Mouse (Mus musculus): ENCODE results near the gene Tubgcp5. TPM values are rescaled to one million over a fixed set of nuclear protein-coding genes. Genes with fewer than 3 reads are reported as not detected.

Tubgcp5 gene
- polyA plus RNA-seq, 1 experiment from 2014 or later, result 36.7 TPM

DNA sequence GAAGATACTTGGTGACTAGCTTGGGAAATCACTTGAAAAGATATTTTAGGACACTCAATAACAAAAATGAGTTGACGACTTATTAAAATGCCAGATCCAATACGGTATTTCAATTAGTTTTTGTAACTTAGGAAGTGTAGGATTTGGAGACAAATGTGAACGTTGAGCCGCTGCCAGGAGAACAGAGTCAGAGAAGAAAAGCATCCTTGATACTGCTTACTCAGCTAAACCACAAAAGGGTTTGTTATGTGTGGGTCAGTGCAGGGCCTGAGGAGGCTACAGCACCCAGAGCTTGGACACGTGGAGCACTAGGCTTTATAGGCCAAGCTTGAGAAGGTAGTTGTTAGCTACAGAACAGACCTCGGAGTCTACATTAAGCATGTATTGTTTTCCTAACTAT, 66.0 kb downstream of the Tubgcp5 start:
- Histone ChIP-seq H3K4me2 (replicated peaks) (no peak overlapping the region), H3K36me3 (replicated peaks; ENCODE audit: control insufficient read depth, insufficient read depth) (no peaks in the 10 kb centered on the region), H3K4me1 (replicated peaks; ENCODE audit: control insufficient read depth, insufficient read depth, low read length) (no peaks in the 10 kb centered on the region), H3K4me3 (replicated peaks; ENCODE audit: low read length) (no peak overlapping the region), H3K9ac (no peak overlapping the region), H3K9me3 (ENCODE audit: control insufficient read depth, low read length) (no peaks in the 10 kb centered on the region), H3K27ac (no peak overlapping the region), H3K27me3 (ENCODE audit: control insufficient read depth, insufficient read depth, low read length) (no peaks in the 10 kb centered on the region)
- ATAC-seq (ENCODE audit: low FRiP score) (0 out of 2 replicates have a peak, but pooled peaks have one; percentile 43), DNase-seq (ENCODE audit: low spot score) (no peak)
- 82% methylated on average over 6 of the region's 6 CpGs for WGBS

DNA sequence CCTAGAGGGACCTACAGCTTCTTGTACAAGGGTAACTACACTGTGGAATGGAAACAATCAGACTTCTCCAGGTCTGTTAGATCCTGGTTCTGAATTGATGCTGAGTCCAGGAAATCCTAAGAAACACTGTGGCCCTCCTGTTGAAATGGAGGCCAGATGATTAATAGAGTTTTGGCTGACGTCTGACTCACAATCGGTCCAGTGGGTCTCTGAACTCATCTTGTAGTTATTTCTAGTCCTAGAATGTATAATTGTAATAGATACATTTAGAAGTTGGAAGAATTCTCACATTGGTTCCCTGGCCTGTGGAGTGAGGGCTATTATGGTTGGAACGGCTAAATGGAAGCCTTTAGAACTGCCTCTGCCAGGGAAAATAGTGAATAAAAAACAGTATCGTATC, 67.2 kb downstream of the Tubgcp5 start:
- Histone ChIP-seq H3K36me3 (replicated peaks; ENCODE audit: control insufficient read depth, insufficient read depth) (no peaks in the 10 kb centered on the region), H3K9ac (no peak overlapping the region), H3K27ac (no peak overlapping the region), H3K4me3 (replicated peaks; ENCODE audit: low read length) (no peak overlapping the region), H3K9me3 (ENCODE audit: control insufficient read depth, low read length) (no peaks in the 10 kb centered on the region), H3K4me2 (replicated peaks) (no peak overlapping the region), H3K4me1 (replicated peaks; ENCODE audit: control insufficient read depth, insufficient read depth, low read length) (0 out of 2 replicates have a peak, but pooled peaks cover 4% of the 10 kb centered on the region), H3K27me3 (ENCODE audit: control insufficient read depth, insufficient read depth, low read length) (no peaks in the 10 kb centered on the region)
- no peak for ATAC-seq (ENCODE audit: low FRiP score)
- no peak for DNase-seq (ENCODE audit: low spot score)
- 91% methylated on average over 4 of the region's 4 CpGs for WGBS

DNA sequence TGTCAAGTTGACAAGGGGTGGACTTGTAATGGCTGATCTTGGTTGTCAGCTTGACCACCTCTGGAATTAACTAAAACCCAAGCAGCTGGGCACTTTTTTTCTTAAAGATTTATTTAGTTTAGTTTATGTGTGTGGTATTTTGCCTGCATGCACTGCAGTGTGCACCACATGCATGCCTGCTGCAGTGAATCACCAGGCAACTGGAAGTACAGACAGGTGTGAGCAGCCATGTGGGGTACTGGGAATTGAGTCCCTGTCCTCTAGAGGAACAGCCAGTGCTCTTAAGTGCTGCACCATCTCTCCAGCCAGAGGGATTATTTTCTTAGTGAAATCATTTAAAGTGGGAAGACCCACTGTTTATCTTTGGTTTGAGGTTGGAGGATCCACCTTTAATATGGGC, 71.1 kb downstream of the Tubgcp5 start:
- no peak for ATAC-seq (ENCODE audit: low FRiP score)
- H3K4me1 ChIP-seq (replicated peaks; ENCODE audit: control insufficient read depth, insufficient read depth, low read length), result peaks cover 4% of the 10 kb centered on the region; the same call in 1 of the 2 replicates

DNA sequence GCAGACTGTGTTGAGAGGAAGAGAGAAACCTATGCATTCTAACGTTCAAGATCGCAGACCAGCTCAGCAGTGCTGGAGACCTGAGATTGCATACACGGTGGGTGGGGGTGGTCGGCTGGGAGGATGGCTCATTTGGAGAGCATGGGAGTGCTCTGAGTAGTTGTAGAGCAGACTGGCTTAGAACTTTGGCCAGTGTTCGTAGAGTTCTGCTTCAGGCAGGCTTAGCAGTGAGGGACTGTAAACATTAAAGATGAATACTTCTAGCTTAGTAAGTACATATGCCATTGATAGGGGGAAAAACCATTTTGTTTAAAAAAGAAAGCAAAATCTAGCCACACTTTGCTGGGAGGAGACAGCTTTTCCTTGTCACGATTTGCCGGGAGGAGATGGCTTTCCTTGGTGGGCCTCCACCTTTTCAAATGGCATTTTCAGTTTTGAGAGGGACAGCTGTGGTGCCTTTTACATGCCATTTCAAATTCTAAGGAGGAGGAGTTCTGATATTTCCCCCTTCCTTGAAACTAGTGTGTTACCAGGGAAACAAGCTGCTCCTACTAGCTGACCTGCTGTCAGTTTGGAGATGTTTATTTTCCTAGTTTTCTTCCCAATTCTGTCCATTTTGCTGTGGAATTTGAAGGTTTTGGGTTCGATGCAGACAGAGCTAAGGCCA, 71.9 kb downstream of the Tubgcp5 start:
- Histone ChIP-seq H3K4me2 (replicated peaks) (no peak overlapping the region), H3K9me3 (ENCODE audit: control insufficient read depth, low read length) (no peaks in the 10 kb centered on the region), H3K36me3 (replicated peaks; ENCODE audit: control insufficient read depth, insufficient read depth) (no peaks in the 10 kb centered on the region), H3K4me1 (replicated peaks; ENCODE audit: control insufficient read depth, insufficient read depth, low read length) (peaks cover 4% of the 10 kb centered on the region; the same call in 1 of the 2 replicates), H3K9ac (no peak overlapping the region), H3K27me3 (ENCODE audit: control insufficient read depth, insufficient read depth, low read length) (no peaks in the 10 kb centered on the region), H3K4me3 (replicated peaks; ENCODE audit: low read length) (no peak overlapping the region), H3K27ac (no peak overlapping the region)
- DNase-seq (ENCODE audit: low spot score) (no peak), ATAC-seq (ENCODE audit: low FRiP score) (no peak)
- WGBS, result 85% methylated on average over 8 of the region's 8 CpGs

More for the DNA sequence above, 71.1 kb downstream of the Tubgcp5 start:
- no peaks in the 10 kb centered on the region for H3K36me3 ChIP-seq (replicated peaks; ENCODE audit: control insufficient read depth, insufficient read depth)
- H3K27me3 ChIP-seq (ENCODE audit: control insufficient read depth, insufficient read depth, low read length), result no peaks in the 10 kb centered on the region
- DNase-seq (ENCODE audit: low spot score), result no peak
- H3K4me3 ChIP-seq (replicated peaks; ENCODE audit: low read length), result no peak overlapping the region
- no peak overlapping the region for H3K9ac ChIP-seq
- H3K4me2 ChIP-seq (replicated peaks), result no peak overlapping the region
- H3K9me3 ChIP-seq (ENCODE audit: control insufficient read depth, low read length), result no peaks in the 10 kb centered on the region
- H3K27ac ChIP-seq, result no peak overlapping the region

DNA sequence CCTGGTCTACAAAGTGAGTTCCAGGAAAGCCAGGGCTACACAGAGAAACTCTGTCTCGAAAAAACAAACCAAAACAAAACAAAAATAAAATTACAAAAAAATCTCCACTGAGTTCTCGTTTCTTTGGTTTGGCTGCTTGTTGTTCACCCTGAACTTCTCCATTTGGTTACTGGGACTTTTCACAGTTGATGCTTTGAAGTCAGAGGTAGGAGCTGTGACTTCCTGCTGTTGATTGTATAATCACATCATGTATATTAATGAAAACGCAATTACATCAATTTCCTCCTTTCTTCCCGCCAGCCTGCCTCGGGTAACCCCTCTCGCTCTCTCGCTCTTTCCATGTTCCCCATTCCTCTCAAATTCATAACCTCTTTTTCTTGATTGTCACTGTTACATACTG, 74.3 kb downstream of the Tubgcp5 start:
- no peak for ATAC-seq (ENCODE audit: low FRiP score)
- 76% methylated on average over 7 of the region's 7 CpGs for WGBS
- Histone ChIP-seq H3K9me3 (ENCODE audit: control insufficient read depth, low read length) (no peaks in the 10 kb centered on the region), H3K27ac (no peak overlapping the region), H3K4me1 (replicated peaks; ENCODE audit: control insufficient read depth, insufficient read depth, low read length) (peaks cover 4% of the 10 kb centered on the region; the same call in 1 of the 2 replicates), H3K36me3 (replicated peaks; ENCODE audit: control insufficient read depth, insufficient read depth) (peaks cover 10% of the 10 kb centered on the region), H3K4me3 (replicated peaks; ENCODE audit: low read length) (no peak overlapping the region), H3K4me2 (replicated peaks) (no peak overlapping the region), H3K27me3 (ENCODE audit: control insufficient read depth, insufficient read depth, low read length) (no peaks in the 10 kb centered on the region), H3K9ac (no peak overlapping the region)
- no peak for DNase-seq (ENCODE audit: low spot score)

DNA sequence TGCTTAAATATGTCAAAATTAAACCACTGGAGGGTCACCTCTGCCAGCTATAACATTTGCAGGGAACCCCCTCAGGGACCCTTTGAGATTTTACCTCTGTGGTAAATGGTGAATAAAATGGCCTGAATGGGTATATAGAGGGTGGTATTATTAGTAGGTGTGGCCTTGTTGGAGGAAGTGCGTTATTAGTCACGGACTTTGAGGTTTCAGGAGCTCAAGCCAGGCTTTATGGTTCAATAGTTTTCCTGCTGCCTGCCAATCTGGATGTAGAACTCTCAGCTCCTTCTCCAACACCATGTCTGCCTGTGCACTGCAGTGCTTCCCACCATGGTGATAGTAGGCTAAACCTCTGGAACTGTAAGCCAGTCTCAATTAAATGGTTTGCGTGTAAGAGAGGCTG, 75.3 kb downstream of the Tubgcp5 start:
- no peak for ATAC-seq (ENCODE audit: low FRiP score)
- WGBS, result 79% methylated on average over 3 of the region's 3 CpGs

DNA sequence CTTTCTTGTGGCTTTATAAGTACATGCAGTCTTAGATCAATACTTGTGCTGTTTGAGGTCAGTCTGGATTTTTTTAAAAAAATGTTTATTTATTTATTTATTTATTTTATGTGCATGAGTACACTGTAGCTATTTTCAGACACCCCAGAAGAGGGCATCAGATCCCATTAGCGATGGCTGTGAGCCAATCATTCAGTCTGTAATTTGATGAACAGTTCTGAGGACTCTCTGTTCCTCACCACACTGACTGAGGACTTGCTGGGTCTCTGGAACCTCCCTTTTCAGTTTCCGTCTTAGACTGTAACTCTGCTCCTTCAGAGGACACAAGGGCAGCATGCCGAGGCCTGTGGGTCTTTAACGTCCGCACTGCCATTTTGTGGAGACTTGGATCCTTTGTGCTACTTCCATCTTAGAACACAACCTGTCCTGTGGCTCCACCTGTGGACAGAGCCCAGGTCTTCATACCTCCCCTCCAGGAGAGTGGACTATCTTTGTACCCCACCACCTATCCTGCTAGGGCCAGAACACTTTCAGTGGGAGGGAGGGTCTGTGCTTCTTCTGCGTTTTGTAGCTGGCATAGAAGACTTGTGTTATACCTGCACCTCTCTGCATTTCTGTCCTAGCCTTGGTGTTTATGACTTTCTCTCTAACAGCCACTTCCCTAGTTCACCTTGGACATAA, 76.5 kb downstream of the Tubgcp5 start:
- H3K27me3 ChIP-seq (ENCODE audit: control insufficient read depth, insufficient read depth, low read length), result no peaks in the 10 kb centered on the region

More for the DNA sequence above, 75.3 kb downstream of the Tubgcp5 start:
- peaks cover 4% of the 10 kb centered on the region; the same call in 1 of the 2 replicates for H3K4me1 ChIP-seq (replicated peaks; ENCODE audit: control insufficient read depth, insufficient read depth, low read length)
- H3K4me2 ChIP-seq (replicated peaks), result no peak overlapping the region
- H3K27me3 ChIP-seq (ENCODE audit: control insufficient read depth, insufficient read depth, low read length), result no peaks in the 10 kb centered on the region
- no peak for DNase-seq (ENCODE audit: low spot score)
- H3K27ac ChIP-seq, result no peak overlapping the region
- peaks cover 20% of the 10 kb centered on the region for H3K36me3 ChIP-seq (replicated peaks; ENCODE audit: control insufficient read depth, insufficient read depth)
- no peak overlapping the region for H3K9ac ChIP-seq
- no peaks in the 10 kb centered on the region for H3K9me3 ChIP-seq (ENCODE audit: control insufficient read depth, low read length)
- no peak overlapping the region for H3K4me3 ChIP-seq (replicated peaks; ENCODE audit: low read length)

DNA sequence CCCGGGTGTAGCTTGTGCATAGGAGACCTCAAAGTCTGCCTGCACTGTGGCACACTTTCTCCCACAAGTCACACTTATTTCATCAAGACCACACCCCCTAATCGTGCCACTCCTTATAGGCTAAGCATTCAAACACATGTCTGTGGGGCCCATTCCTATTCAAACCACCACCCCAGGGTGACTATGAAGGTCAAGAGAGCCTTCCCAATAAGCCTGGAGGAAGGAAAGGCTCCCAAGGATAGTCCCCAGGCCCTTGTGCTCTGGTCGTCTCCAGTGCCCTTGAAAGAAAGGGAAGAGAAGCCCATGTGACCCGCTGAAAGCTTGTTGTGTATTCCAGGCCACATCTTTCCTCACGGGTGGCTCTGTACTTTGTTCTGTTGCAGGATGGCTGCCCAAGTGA, 77.5 kb downstream of the Tubgcp5 start:
- no peak for ATAC-seq (ENCODE audit: low FRiP score)
- Histone ChIP-seq H3K4me1 (replicated peaks; ENCODE audit: control insufficient read depth, insufficient read depth, low read length) (no peaks in the 10 kb centered on the region; the same call in 1 of the 2 replicates), H3K27ac (no peak overlapping the region), H3K4me2 (replicated peaks) (no peak overlapping the region), H3K9ac (no peak overlapping the region), H3K9me3 (ENCODE audit: control insufficient read depth, low read length) (no peaks in the 10 kb centered on the region), H3K27me3 (ENCODE audit: control insufficient read depth, insufficient read depth, low read length) (no peaks in the 10 kb centered on the region), H3K4me3 (replicated peaks; ENCODE audit: low read length) (no peak overlapping the region), H3K36me3 (replicated peaks; ENCODE audit: control insufficient read depth, insufficient read depth) (peaks cover 40% of the 10 kb centered on the region)
- no peak for DNase-seq (ENCODE audit: low spot score)
- WGBS, result 74% methylated on average over 5 of the region's 5 CpGs

More for the DNA sequence above, 76.5 kb downstream of the Tubgcp5 start:
- Histone ChIP-seq H3K9ac (no peak overlapping the region), H3K36me3 (replicated peaks; ENCODE audit: control insufficient read depth, insufficient read depth) (peaks cover 32% of the 10 kb centered on the region), H3K4me2 (replicated peaks) (no peak overlapping the region), H3K4me3 (replicated peaks; ENCODE audit: low read length) (no peak overlapping the region), H3K4me1 (replicated peaks; ENCODE audit: control insufficient read depth, insufficient read depth, low read length) (peaks cover 4% of the 10 kb centered on the region; the same call in 1 of the 2 replicates), H3K9me3 (ENCODE audit: control insufficient read depth, low read length) (no peaks in the 10 kb centered on the region), H3K27ac (no peak overlapping the region)
- DNase-seq (ENCODE audit: low spot score) (no peak), ATAC-seq (ENCODE audit: low FRiP score) (no peak; the same call in 1 of the 2 replicates)
- WGBS, result 93% methylated on average over 6 of the region's 6 CpGs

DNA sequence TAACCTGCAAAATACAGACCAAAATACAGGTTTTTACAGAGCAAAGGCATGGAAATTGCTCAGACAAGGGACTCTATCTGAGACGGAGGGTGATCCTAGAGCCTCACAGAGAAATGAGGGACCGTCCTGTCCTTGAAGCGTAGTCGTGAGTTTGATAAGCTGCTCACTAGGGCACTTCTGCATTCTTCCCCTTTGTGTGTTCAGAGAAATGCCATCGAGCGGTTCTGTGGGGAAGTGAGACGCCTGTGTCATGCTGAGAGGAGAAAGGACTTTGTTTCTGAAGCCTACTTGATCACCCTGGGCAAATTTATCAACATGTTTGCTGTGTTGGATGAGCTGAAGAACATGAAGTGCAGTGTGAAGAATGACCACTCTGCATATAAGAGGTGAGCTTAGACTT, 80.7 kb downstream of the Tubgcp5 start:
- no peaks in the 10 kb centered on the region for H3K4me1 ChIP-seq (replicated peaks; ENCODE audit: control insufficient read depth, insufficient read depth, low read length)
- H3K4me2 ChIP-seq (replicated peaks), result no peak overlapping the region
- ATAC-seq (ENCODE audit: low FRiP score) (no peak), DNase-seq (ENCODE audit: low spot score) (no peak)
- no peaks in the 10 kb centered on the region for H3K27me3 ChIP-seq (ENCODE audit: control insufficient read depth, insufficient read depth, low read length)
- no peak overlapping the region for H3K9ac ChIP-seq
- H3K4me3 ChIP-seq (replicated peaks; ENCODE audit: low read length), result no peak overlapping the region
- 90% methylated on average over 7 of the region's 7 CpGs for WGBS
- H3K27ac ChIP-seq, result no peak overlapping the region
- H3K9me3 ChIP-seq (ENCODE audit: control insufficient read depth, low read length), result no peaks in the 10 kb centered on the region
- peaks cover 73% of the 10 kb centered on the region for H3K36me3 ChIP-seq (replicated peaks; ENCODE audit: control insufficient read depth, insufficient read depth)

All from hindbrain, embryonic 14.5 days (tissue).